Mouse (Mus musculus) forebrain, postnatal 0 days (tissue): Measurements from ENCODE around the gene Ppp4r3a. TPM values are rescaled to one million over a fixed set of nuclear protein-coding genes. Genes with fewer than 3 reads are reported as not detected.

Experiments used
- ATAC-seq: fragments of 200-750 bp; cut with Nextera tagmentation; 2 replicates; pipeline ENCODE4 v1.8.0; 2017; ENCODE audit warnings: mild to moderate bottlenecking, moderate library complexity
- DNase-seq: peaks from one replicate; pipeline ENCODE4 v3.0.0-alpha.2; 2015
- H3K27ac ChIP-seq: fragments of 300-500 bp; sonication (generic); 2 replicates; pipeline ENCODE4 v1.5.1; 2014; ENCODE audit warnings: low read depth, mild to moderate bottlenecking, antibody characterized with exemption, low read length, moderate library complexity, mixed read lengths
- H3K27me3 ChIP-seq: fragments of 300-500 bp; sonication (generic); 2 replicates; pipeline ENCODE4 v1.6.1; 2014; ENCODE audit warnings: mild to moderate bottlenecking, low read length, mixed read lengths; ENCODE audit not compliant: insufficient read depth
- H3K36me3 ChIP-seq: fragments of 300-500 bp; sonication (generic); 2 replicates; pipeline ENCODE4 v1.6.1; 2014; ENCODE audit warnings: mild to moderate bottlenecking, moderate library complexity; ENCODE audit not compliant: insufficient read depth
- H3K4me1 ChIP-seq: fragments of 300-500 bp; sonication (generic); 2 replicates; pipeline ENCODE4 v1.6.1; 2014; ENCODE audit warnings: antibody characterized with exemption; ENCODE audit not compliant: insufficient read depth
- H3K4me2 ChIP-seq: fragments of 300-500 bp; sonication (generic); 2 replicates; pipeline ENCODE4 v1.6.1; 2014; ENCODE audit warnings: low read depth, mild to moderate bottlenecking, moderate library complexity
- H3K4me3 ChIP-seq: fragments of 300-500 bp; sonication (generic); 2 replicates; pipeline ENCODE4 v1.5.1; 2014; ENCODE audit warnings: low read depth, low read length, mixed read lengths
- H3K9ac ChIP-seq: fragments of 300-500 bp; sonication (generic); 2 replicates; pipeline ENCODE4 v1.6.1; 2014; ENCODE audit warnings: mild to moderate bottlenecking
- H3K9me3 ChIP-seq: fragments of 300-500 bp; sonication (generic); 2 replicates; pipeline ENCODE4 v1.6.1; 2016; ENCODE audit warnings: low read length
- CTCF ChIP-seq: sonication (generic); IDR thresholded peaks from 2 replicates; pipeline ENCODE4 v1.5.1; 2016; ENCODE audit warnings: antibody characterized with exemption, control low read depth, low read depth
- WGBS: fragments of 180-500 bp; shearing (Covaris S2); extraction: QIAGEN DNeasy Blood & Tissue Kit; methylation state at CpG from one replicate; pipeline ENCODE4 v1.1.7; 2014; 5-methylcytosine and 5-hydroxymethylcytosine counted together
- polyA plus RNA-seq: library from polyadenylated mRNA; unstranded; fragments of >200 nt; fragmentation: Nextera tagmentation; extraction: Ambion mirVana; gene quantifications from 2 replicates; pipeline ENCODE4 v1.2.1, GENCODE M21; 2015
- total RNA-seq: library from RNA; depleted of rRNA; stranded (reverse); fragments of >200 nt; gene quantifications from 2 replicates; pipeline ENCODE4 v1.2.3, GENCODE M21; 2014

Gene Ppp4r3a
- total and polyA plus RNA-seq, 2 experiments from 2014 or later = 14.9 to 49.1 TPM

GRCm38 (mm10) chr12:101007427-101007826, 76.1 kb downstream of the Ppp4r3a start:
- no peak for DNase-seq

GRCm38 (mm10) chr12:101005665-101006420, 77.7 kb downstream of the Ppp4r3a start:
- WGBS = 63% methylated on average over 12 of the region's 12 CpGs
- no peak overlapping the region for H3K27ac ChIP-seq
- no peak for DNase-seq

More at GRCm38 (mm10) chr12:101007427-101007826, 76.1 kb downstream of the Ppp4r3a start:
- no peaks in the 10 kb centered on the region for H3K27me3 ChIP-seq
- H3K4me3 ChIP-seq = no peak overlapping the region
- no peak overlapping the region for H3K4me2 ChIP-seq
- WGBS = 81% methylated on average over 9 of the region's 9 CpGs
- peak overlapping the region; percentile 45; the same call in 1 of the 2 replicates for H3K27ac ChIP-seq
- ATAC-seq = no peak
- TF ChIP-seq CTCF = no peak
- H3K9ac ChIP-seq = no peak overlapping the region
- H3K36me3 ChIP-seq = no peaks in the 10 kb centered on the region
- no peaks in the 10 kb centered on the region for H3K9me3 ChIP-seq
- H3K4me1 ChIP-seq = peaks cover 9% of the 10 kb centered on the region

GRCm38 (mm10) chr12:101004982-101005381, 78.5 kb downstream of the Ppp4r3a start:
- TF ChIP-seq CTCF = no peak
- H3K9me3 ChIP-seq = no peaks in the 10 kb centered on the region
- H3K9ac ChIP-seq = no peak overlapping the region
- no peaks in the 10 kb centered on the region for H3K36me3 ChIP-seq
- ATAC-seq (no peak), DNase-seq (no peak)
- peaks cover 9% of the 10 kb centered on the region for H3K4me1 ChIP-seq
- no peak overlapping the region for H3K27ac ChIP-seq
- 51% methylated on average over 5 of the region's 5 CpGs for WGBS
- H3K4me2 ChIP-seq = no peak overlapping the region
- no peaks in the 10 kb centered on the region for H3K27me3 ChIP-seq
- no peak overlapping the region for H3K4me3 ChIP-seq

More at GRCm38 (mm10) chr12:101005665-101006420, 77.7 kb downstream of the Ppp4r3a start:
- no peaks in the 10 kb centered on the region for H3K36me3 ChIP-seq
- no peak overlapping the region for H3K9ac ChIP-seq
- no peak overlapping the region for H3K4me3 ChIP-seq
- TF ChIP-seq CTCF = no peak
- no peaks in the 10 kb centered on the region for H3K27me3 ChIP-seq
- ATAC-seq = peak; percentile 19; the same call in 1 of the 2 replicates
- H3K9me3 ChIP-seq = no peaks in the 10 kb centered on the region
- H3K4me2 ChIP-seq = no peak overlapping the region
- H3K4me1 ChIP-seq = peaks cover 9% of the 10 kb centered on the region

- Histone ChIP-seq H3K27me3 (no peaks in the 10 kb centered on the region), H3K27ac (no peak overlapping the region), H3K9ac (no peak overlapping the region), H3K9me3 (no peaks in the 10 kb centered on the region), H3K36me3 (no peaks in the 10 kb centered on the region), H3K4me1 (peaks cover 5% of the 10 kb centered on the region), H3K4me3 (no peak overlapping the region), H3K4me2 (no peak overlapping the region)
- WGBS = 37% methylated on average over 4 of the region's 4 CpGs
- no peak for DNase-seq
- TF ChIP-seq CTCF = no peak
- ATAC-seq = no peak
Measured at GRCm38 (mm10) chr12:101002801-101003513, 80.5 kb downstream of the Ppp4r3a start.

- Histone ChIP-seq H3K27me3 (no peaks in the 10 kb centered on the region), H3K9ac (no peak overlapping the region), H3K36me3 (no peaks in the 10 kb centered on the region), H3K4me3 (no peak overlapping the region), H3K9me3 (no peaks in the 10 kb centered on the region), H3K4me1 (peaks cover 4% of the 10 kb centered on the region; the same call in 1 of the 2 replicates), H3K27ac (no peak overlapping the region), H3K4me2 (no peak overlapping the region)
- no peak for TF ChIP-seq CTCF
- no peak for DNase-seq
- WGBS = 51% methylated on average over 7 of the region's 7 CpGs
- no peak for ATAC-seq
Measured at GRCm38 (mm10) chr12:100999061-100999954, 84.2 kb downstream of the Ppp4r3a start.

- no peaks in the 10 kb centered on the region for H3K36me3 ChIP-seq
- no peak for ATAC-seq
- H3K4me2 ChIP-seq = no peak overlapping the region
- no peak for DNase-seq
- TF ChIP-seq CTCF = no peak
- no peak overlapping the region for H3K4me3 ChIP-seq
- no peak overlapping the region for H3K27ac ChIP-seq
- no peaks in the 10 kb centered on the region for H3K27me3 ChIP-seq
- no peaks in the 10 kb centered on the region for H3K9me3 ChIP-seq
- no peak overlapping the region for H3K9ac ChIP-seq
- WGBS = 48% methylated on average over 8 of the region's 8 CpGs
- H3K4me1 ChIP-seq = peaks cover 4% of the 10 kb centered on the region; the same call in 1 of the 2 replicates
Measured at GRCm38 (mm10) chr12:100998564-100998962, 84.9 kb downstream of the Ppp4r3a start.
